Mouse (Mus musculus): ENCODE data around the gene Dnm2.
A peak's percentile ranks its signal among the peaks of the same experiment; 100 is the strongest.
"Not testable (repeated sequence)": the region's sequence is repeated elsewhere in the genome, so short reads cannot be mapped to it uniquely, and the experiment has no call there.

Dnm2 gene

DNA sequence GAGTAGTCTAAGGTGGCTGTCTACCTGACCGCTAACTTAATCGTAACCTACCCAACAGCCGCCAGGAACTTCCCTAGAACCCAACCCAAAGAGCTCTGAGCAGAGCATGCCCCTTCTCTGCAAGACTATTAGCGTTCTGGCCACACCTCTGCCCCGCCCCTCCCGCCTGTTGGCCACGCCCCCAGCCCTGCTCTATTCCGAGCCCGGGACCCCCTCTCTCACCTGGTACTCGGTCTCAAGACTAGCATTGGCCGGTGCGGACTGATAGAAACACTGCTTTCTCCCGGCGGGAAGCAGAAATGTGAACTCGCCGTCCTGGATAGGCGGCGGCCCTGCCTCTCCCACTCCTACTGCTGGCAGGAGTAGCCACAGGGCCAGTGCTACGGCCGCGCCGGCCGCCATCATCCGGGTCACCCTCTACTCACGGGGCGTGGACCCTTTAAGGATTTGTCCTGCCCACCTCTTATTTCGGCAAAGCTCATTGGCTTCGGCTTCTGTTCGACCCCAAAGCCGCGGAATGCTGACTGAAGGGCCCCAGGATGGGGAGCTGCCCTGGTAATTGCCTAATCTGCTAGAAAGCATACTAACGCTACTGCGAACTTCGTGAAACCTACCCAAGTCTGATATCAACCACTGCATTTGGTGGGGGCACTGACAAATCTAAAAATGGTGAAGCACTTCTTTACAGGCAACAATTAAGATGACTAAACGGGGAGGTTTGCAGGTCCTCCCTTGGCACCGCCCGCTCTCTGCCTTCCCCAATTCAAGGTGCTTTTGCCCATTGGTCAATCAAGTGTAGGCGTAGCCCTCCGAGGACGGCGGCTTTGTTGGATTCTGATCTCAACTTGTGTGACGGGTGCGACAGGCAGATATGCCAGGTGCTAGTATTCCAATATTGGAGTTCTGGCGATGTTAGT lies 85.3 kb downstream of the Dnm2 start, which contains the start of gene Tmed1:
Gene Tmed1 (minus strand): TSS at position 481 of the 917 bp plus-strand sequence.
- DNase-seq, result peak; percentile 83

GRCm38 (mm10) chr9:21510689-21511015 lies 85.9 kb downstream of the Dnm2 start:
- no peak for DNase-seq

DNA sequence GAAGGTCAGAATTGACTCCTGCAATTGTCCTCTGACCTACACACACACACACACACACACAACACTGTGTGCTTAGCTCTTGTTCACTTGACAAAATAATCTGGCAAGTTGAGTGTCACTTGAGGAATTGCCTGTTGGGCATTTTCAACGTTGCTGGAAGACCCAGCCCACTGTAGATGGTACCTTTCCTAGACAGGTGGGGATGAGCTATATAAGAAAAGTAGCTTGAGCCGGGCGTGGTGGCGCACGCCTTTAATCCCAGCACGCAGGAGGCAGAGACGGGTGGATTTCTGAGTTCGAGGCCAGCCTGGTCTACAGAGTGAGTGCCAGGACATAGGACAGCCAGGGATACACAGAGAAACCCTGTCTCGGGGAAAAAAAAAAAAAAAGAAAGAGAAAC lies 86.3 kb downstream of the Dnm2 start:
- no peak for DNase-seq

DNA sequence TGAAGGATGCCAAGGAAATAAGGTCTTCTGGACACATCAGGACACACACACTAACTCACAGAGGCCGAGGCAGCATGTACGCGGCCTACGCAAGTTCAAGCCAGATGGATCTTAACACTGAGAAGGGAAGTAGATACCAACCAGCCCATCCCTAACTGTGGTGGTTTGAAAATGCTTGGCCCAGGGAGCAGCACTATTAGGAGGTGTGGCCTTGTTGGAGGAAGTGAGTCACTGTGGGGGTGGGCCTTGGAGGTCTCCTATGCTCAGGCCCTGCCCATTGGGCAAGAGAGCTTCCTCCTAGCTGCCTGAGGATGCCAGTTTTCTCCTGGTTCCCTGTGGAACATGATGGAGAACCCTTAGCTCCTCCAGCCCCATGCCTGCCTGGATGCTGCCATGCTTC lies 88.8 kb downstream of the Dnm2 start:
- no peak for DNase-seq

- DNase-seq, result no peak
Observed at GRCm38 (mm10) chr9:21517947-21518495, 93.3 kb downstream of the Dnm2 start.

- not testable (repeated sequence) for DNase-seq
Observed at GRCm38 (mm10) chr9:21518690-21519089, 94.0 kb downstream of the Dnm2 start.

- DNase-seq, result peak; percentile 19
Observed at GRCm38 (mm10) chr9:21525142-21525936, 100.6 kb downstream of the Dnm2 start.

- peak; percentile 60 for DNase-seq
Observed at GRCm38 (mm10) chr9:21525937-21526633, 101.4 kb downstream of the Dnm2 start, which contains the start of gene AB124611. TSS of gene AB124611 (plus strand) at chr9:21526176.

DNA sequence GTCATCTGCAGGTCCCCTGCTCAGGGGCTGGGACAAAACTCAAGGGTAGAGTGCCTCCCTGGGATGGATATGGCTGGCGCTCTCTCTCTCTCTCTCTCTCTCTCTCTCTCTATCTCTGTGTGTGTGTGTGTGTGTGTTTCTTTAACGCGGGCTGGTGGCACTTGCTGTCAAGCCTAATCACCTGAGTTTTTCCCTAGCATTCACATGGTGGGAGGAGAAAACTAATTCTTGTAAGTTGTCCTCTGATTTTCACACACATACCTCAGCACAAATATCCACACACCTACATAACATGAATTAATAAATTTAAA lies 101.9 kb downstream of the Dnm2 start:
- DNase-seq, result no peak

GRCm38 (mm10) chr9:21527100-21527801 lies 102.5 kb downstream of the Dnm2 start:
- no peak for DNase-seq

DNA sequence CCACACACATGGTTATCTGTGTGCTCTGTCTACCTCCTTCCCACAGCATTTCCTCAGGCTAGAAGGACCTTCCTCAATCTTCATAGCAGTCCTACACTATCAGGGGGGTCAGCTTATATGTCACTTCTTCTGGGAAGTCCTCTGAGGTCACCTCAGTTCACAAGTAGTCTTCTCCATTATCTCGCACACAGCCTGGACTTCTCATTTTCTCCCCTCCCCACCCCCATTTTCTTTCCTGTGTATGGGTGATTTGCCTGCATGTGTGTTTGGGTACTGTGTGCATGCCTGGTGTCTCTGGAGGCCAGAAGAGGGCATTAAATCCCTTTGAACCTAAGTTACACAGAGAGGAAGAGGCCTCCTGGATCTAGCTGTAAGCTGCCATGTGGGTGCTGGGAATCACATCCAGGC lies 103.2 kb downstream of the Dnm2 start:
- DNase-seq, result no peak

DNA sequence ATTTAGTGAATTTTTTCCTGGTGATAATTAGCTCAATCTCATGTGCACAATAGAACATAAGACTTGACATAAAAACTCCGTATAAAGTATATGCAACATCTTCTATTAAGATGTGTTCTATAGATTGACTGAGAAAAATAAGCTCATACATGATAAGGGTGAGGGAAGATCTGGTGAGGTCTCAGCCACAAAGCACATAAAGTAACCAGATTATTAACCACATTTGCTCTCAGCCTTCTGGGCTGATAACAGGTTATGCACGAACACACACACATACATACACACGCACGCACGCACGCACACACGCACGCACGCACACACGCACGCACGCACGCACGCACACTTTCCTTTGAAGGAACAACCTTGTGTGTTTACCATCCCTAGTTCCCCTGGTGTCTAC lies 111.8 kb downstream of the Dnm2 start:
- DNase-seq, result no peak

- no peak for DNase-seq
Observed at GRCm38 (mm10) chr9:21537009-21537408, 112.3 kb downstream of the Dnm2 start.

DNA sequence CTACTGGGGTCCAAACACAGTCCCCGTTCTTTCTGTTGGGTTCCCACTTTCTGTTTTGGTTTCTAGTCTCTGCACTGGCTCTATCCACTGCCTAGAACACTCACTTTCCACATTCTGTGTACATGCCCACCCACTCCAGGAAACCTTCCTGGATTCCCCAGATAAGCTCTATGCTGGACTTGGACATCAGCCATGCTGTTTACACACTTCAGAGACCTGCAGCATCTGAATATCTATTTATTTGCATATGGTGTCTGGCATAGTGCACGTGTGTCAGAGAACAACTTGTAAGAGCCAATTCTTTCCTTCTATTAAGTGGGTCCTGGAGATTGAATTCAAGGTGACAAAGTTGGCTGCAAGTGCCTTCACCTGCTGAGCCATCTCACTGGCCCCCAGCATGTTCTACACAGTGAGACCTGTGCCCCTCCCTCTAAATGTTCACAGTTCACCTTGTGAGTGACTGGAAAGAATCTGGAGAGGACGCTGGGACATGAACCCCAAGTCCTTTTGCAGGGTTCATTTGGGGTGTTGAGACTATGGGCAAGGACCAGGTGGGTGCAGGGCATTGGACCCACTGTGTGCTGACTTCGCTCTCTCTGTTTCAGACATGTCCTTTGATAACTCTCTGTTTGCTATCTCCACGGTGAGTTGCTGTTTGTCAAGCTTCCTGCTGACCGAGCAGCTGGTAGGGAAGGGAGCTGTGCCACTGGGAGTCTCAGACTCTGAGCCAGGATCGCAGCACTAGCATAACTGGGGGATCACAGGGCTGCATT lies 115.5 kb downstream of the Dnm2 start:
- DNase-seq, result no peak

GRCm38 (mm10) chr9:21542001-21542400 lies 117.3 kb downstream of the Dnm2 start:
- DNase-seq, result not testable (repeated sequence)

- no peak for DNase-seq
Observed at GRCm38 (mm10) chr9:21545351-21545915, 120.7 kb downstream of the Dnm2 start.

DNA sequence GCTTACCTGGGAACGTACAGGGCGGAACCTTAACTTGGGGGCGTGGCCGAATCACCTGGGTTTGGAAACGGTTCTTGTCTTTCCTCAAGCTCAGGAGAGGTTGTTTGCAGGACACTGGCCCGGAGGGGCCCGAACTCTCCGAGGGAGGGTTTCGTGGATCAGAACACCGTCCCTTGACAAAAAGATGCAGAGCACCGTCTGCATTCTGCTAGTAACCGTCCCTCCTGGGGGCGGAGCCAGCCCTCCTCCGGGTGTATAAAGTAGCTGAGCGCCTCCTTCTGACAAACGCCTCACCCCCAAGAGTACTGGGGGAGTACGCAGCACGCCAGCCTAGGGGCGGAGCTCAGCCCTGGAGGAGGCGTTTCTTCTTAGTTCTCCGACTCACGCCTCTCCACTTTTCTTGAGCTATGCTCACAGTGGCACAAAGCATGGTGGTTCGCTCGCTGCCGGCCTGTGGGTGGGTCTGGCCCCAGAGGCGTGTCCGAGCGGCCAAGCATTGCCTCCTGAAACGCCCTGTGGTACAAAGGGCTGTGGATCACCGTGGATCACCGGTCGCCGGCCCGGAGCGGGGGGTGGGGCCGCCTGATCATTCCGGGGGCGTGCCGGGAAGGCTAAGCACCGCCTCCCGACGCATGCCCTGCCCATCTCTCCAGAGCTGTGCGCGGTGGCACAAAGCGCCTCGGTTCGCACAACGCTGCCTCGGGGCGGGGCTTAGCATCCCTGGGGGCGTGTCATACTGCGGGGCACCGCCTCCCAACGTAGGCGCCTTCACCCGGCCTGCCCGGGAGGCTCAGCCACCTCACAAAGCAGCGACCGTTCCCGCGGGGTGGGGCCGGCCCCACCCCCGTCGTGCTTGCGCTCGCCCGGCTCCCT lies 121.4 kb downstream of the Dnm2 start:
- peak; percentile 100 for DNase-seq

- DNase-seq, result no peak
Observed at GRCm38 (mm10) chr9:21546789-21547074, 122.0 kb downstream of the Dnm2 start, which contains the start of gene Carm1. TSS of gene Carm1 (plus strand) at chr9:21546894.

DNA sequence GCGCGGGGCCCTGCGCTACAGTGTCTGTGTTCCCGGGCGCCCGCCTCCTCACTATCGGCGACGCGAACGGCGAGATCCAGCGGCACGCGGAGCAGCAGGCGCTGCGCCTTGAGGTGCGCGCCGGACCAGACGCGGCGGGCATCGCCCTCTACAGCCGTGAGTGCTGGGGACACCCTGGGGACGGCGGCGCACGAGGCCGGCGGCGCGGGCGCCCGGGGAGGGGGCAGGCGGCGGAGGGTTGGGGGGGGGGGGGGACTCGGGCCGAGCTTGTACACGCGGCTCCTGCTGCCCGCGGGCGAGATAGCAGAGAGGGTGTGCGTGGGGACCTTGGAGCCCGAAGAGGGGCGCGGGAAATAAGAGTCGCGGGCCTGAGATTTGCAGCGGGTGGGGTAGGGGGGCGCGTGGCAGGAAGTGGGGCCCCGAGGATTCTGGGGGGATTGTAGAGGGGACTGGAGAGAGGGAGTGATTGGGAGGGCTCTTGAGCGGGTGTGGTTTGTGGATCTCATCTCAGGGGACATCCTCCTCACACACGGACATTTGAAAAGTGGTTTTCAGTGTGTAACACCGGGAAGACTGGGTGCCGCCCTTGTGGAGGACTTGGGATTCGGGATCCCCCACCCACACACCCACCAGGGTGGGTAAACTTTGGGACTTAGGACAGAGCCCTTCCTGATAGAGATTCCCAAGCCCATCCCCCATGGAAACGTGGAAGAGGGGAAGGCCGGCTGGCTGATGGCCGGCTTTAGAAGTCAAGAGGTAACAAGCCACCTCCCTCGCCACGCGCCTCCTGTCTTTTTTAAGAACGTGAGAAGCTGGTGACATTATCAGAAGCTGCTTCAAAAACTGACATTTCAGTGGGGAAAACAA lies 122.6 kb downstream of the Dnm2 start:
- DNase-seq, result no peak
